Mouse (Mus musculus) C2C12 (cell line): Measurements from ENCODE around the gene Card11.

Experiments
- CTCF ChIP-seq: IDR thresholded peaks from one replicate; pipeline ENCODE4 v1.5.1; 2011; ENCODE audit not compliant: control insufficient read depth, insufficient read depth, insufficient read length
- USF1 ChIP-seq: IDR thresholded peaks from one replicate; pipeline ENCODE4 v1.6.1; 2011; ENCODE audit warnings: low read depth, mild to moderate bottlenecking, control low read depth, moderate library complexity

GRCm38 (mm10) chr5:140981370-140981805 lies 19.0 kb downstream of the Card11 start:
- TF ChIP-seq CTCF (no peak), USF1 (no peak)
